Mouse (Mus musculus) myocyte (in vitro differentiated cells): ENCODE data around the gene Dact2.

Source experiments
- CEBPB ChIP-seq: IDR thresholded peaks from 2 replicates; pipeline ENCODE4 v1.6.1; 2011; ENCODE audit warnings: mild to moderate bottlenecking, moderate library complexity; ENCODE audit not compliant: poor library complexity, insufficient read depth, severe bottlenecking
- E2F4 ChIP-seq: IDR thresholded peaks from one replicate; pipeline ENCODE4 v1.6.1; 2011; ENCODE audit warnings: mild to moderate bottlenecking, control low read depth, moderate library complexity; ENCODE audit not compliant: insufficient read depth
- MAX ChIP-seq: IDR thresholded peaks from one replicate; pipeline ENCODE4 v1.6.1; 2011; ENCODE audit warnings: low read depth, mild to moderate bottlenecking, control low read depth
- MYOD1 ChIP-seq, 3 experiments: IDR thresholded peaks; one replicate each; pipeline ENCODE4 v1.6.1; 2011; ENCODE audit warnings: control low read depth in 2 of 3, low read depth in 2 of 3, mild to moderate bottlenecking in 2 of 3, moderate library complexity in 1 of 3; ENCODE audit not compliant: insufficient read length in 2 of 3, control insufficient read depth in 1 of 3
- MYOG ChIP-seq, 3 experiments: IDR thresholded peaks; one replicate each; pipeline ENCODE4 v1.6.1; 2011; ENCODE audit warnings: control low read depth in 2 of 3, low read depth in 2 of 3, mild to moderate bottlenecking in 2 of 3; ENCODE audit not compliant: insufficient read length in 2 of 3, control insufficient read depth in 1 of 3, insufficient read depth in 1 of 3
- POLR2A ChIP-seq: IDR thresholded peaks from one replicate; pipeline ENCODE4 v1.6.1; 2011; ENCODE audit warnings: low read depth, mild to moderate bottlenecking, control low read depth, moderate library complexity; ENCODE audit not compliant: insufficient read length
- POLR2AphosphoS2 ChIP-seq: IDR thresholded peaks from one replicate; pipeline ENCODE4 v1.6.1; 2011; ENCODE audit warnings: low read depth, control low read depth; ENCODE audit not compliant: insufficient read length
- REST ChIP-seq: IDR thresholded peaks from one replicate; pipeline ENCODE4 v1.6.1; 2011; ENCODE audit warnings: mild to moderate bottlenecking, control low read depth, moderate library complexity; ENCODE audit not compliant: insufficient read depth, insufficient read length
- SRF ChIP-seq: IDR thresholded peaks from one replicate; pipeline ENCODE4 v1.6.1; 2011; ENCODE audit warnings: low read depth; ENCODE audit not compliant: control insufficient read depth, insufficient read length
- TCF12 ChIP-seq: IDR thresholded peaks from one replicate; pipeline ENCODE4 v1.6.1; 2011; ENCODE audit warnings: mild to moderate bottlenecking, control low read depth; ENCODE audit not compliant: poor library complexity, insufficient read depth, severe bottlenecking
- TCF3 ChIP-seq: IDR thresholded peaks from one replicate; pipeline ENCODE4 v1.6.1; 2011; ENCODE audit warnings: low read depth, control low read depth; ENCODE audit not compliant: insufficient read length
- USF1 ChIP-seq: IDR thresholded peaks from one replicate; pipeline ENCODE4 v1.6.1; 2011; ENCODE audit warnings: low read depth, mild to moderate bottlenecking, control low read depth, moderate library complexity

- TF ChIP-seq POLR2A: no peak
- no peak for TF ChIP-seq MAX
- TF ChIP-seq MYOG (IDR thresholded peaks at IDR 0.05; ENCODE audit: control insufficient read depth in 1 of 3, insufficient read depth in 1 of 3, insufficient read length in 2 of 3, low read depth in 2 of 3): no peak
- TF ChIP-seq POLR2AphosphoS2: no peak
- no peak for TF ChIP-seq TCF12
- no peak for TF ChIP-seq SRF
- TF ChIP-seq MYOD1 (IDR thresholded peaks at IDR 0.05; ENCODE audit: control insufficient read depth in 1 of 3, insufficient read length in 2 of 3, low read depth in 2 of 3): no peak
- TF ChIP-seq USF1: no peak
- TF ChIP-seq REST: no peak
- TF ChIP-seq E2F4: no peak
- TF ChIP-seq TCF3: no peak
- TF ChIP-seq CEBPB: no peak
Observed at GRCm38 (mm10) chr17:14177018-14177417, 27.1 kb downstream of the Dact2 start.
